Mouse (Mus musculus): ENCODE results near the gene Zbtb17. TPM values are rescaled to one million over a fixed set of nuclear protein-coding genes. Genes with fewer than 3 reads are reported as not detected.

Gene Zbtb17
- polyA plus RNA-seq, 1 experiment from 2014 or later = 31.8 TPM

DNA sequence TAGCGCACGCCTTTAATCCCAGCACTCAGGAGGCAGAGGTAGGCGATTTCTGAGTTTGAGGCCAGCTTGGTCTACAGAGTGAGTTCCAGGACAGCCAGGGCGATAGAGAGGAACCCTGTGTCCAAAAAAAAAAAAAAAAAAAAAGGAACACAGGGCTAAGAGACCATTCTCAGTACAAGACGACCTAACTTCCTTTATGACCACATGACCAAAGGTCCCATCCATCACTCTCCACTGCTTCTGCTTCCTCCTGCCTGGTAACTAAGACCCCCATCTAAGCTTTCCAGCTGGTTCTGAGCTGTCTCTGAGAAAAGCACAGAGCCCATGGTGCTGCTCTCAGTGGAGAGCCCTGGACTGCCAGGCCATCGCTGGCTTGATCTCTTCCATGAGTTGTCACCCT lies 67.7 kb downstream of the Zbtb17 start:
- Histone ChIP-seq H3K36me3 (ENCODE audit: control insufficient read depth, insufficient read depth, low read length) (no peaks in the 10 kb centered on the region), H3K9ac (ENCODE audit: low read length) (no peak overlapping the region), H3K4me2 (ENCODE audit: low read depth, low read length) (no peak overlapping the region), H3K4me3 (replicated peaks; ENCODE audit: low read length) (no peak overlapping the region), H3K27me3 (ENCODE audit: control insufficient read depth, insufficient read depth, low read length) (no peaks in the 10 kb centered on the region), H3K9me3 (replicated peaks; ENCODE audit: control insufficient read depth, low read length) (no peaks in the 10 kb centered on the region), H3K27ac (ENCODE audit: low read length) (no peak overlapping the region), H3K4me1 (ENCODE audit: control insufficient read depth, insufficient read depth, low read length) (peaks cover 30% of the 10 kb centered on the region)
- no peak for ATAC-seq (ENCODE audit: insufficient read depth, low FRiP score)
- WGBS = 65% methylated on average over 6 of the region's 6 CpGs

- H3K4me1 ChIP-seq (ENCODE audit: control insufficient read depth, insufficient read depth, low read length) = peaks cover 26% of the 10 kb centered on the region
- no peak overlapping the region for H3K4me3 ChIP-seq (replicated peaks; ENCODE audit: low read length)
- H3K9ac ChIP-seq (ENCODE audit: low read length) = no peak overlapping the region
- H3K36me3 ChIP-seq (ENCODE audit: control insufficient read depth, insufficient read depth, low read length) = no peaks in the 10 kb centered on the region; the same call in 1 of the 2 replicates
- H3K9me3 ChIP-seq (replicated peaks; ENCODE audit: control insufficient read depth, low read length) = no peaks in the 10 kb centered on the region
- peak; percentile 96 for ATAC-seq (ENCODE audit: insufficient read depth, low FRiP score)
- peak overlapping the region; percentile 70 for H3K27ac ChIP-seq (ENCODE audit: low read length)
- H3K27me3 ChIP-seq (ENCODE audit: control insufficient read depth, insufficient read depth, low read length) = no peaks in the 10 kb centered on the region
- WGBS = 26% methylated on average over 12 of the region's 12 CpGs
- no peak overlapping the region for H3K4me2 ChIP-seq (ENCODE audit: low read depth, low read length)
These were observed 69.8 kb downstream of the Zbtb17 start for GRCm38 (mm10) chr4:141514179-141514641.

Other genes starting within 250 kb of the Zbtb17 start
- 5.5 and 5.6 TPM in 2 replicates for gene Rsg1, start 230.7 kb upstream of the Zbtb17 start, polyA plus RNA-seq (2015; fragmentation: Nextera tagmentation; extraction: Ambion mirVana)
- gene Arhgef19, start 205.2 kb upstream of the Zbtb17 start, polyA plus RNA-seq (2015; fragmentation: Nextera tagmentation; extraction: Ambion mirVana) = 16.1 and 18.9 TPM in 2 replicates
- gene Epha2, start 143.4 kb upstream of the Zbtb17 start, polyA plus RNA-seq (2015; fragmentation: Nextera tagmentation; extraction: Ambion mirVana) = 9.5 and 12.1 TPM in 2 replicates
- gene Fam131c, start 76.4 kb upstream of the Zbtb17 start, polyA plus RNA-seq (2015; fragmentation: Nextera tagmentation; extraction: Ambion mirVana) = 3.0 and 3.5 TPM in 2 replicates
- 0.17 TPM in 1 of 2 replicates, not detected in the other for gene Clcnka, start 45.9 kb upstream of the Zbtb17 start, polyA plus RNA-seq (2015; fragmentation: Nextera tagmentation; extraction: Ambion mirVana)
- not detected in 2 replicates for gene Clcnkb, start 28.6 kb upstream of the Zbtb17 start, polyA plus RNA-seq (2015; fragmentation: Nextera tagmentation; extraction: Ambion mirVana)
- 5.6 and 5.8 TPM in 2 replicates for gene Hspb7, start 23.9 kb upstream of the Zbtb17 start, polyA plus RNA-seq (2015; fragmentation: Nextera tagmentation; extraction: Ambion mirVana)
- gene Srarp, start 8.5 kb upstream of the Zbtb17 start, polyA plus RNA-seq (2015; fragmentation: Nextera tagmentation; extraction: Ambion mirVana) = not detected in 2 replicates
- gene Spen, start 93.9 kb downstream of the Zbtb17 start, polyA plus RNA-seq (2015; fragmentation: Nextera tagmentation; extraction: Ambion mirVana) = 6.2 and 7.2 TPM in 2 replicates
- 77.2 and 85.0 TPM in 2 replicates for gene Fblim1, start 161.4 kb downstream of the Zbtb17 start, polyA plus RNA-seq (2015; fragmentation: Nextera tagmentation; extraction: Ambion mirVana)
- 2.7 and 3.8 TPM in 2 replicates for gene Tmem82, start 174.0 kb downstream of the Zbtb17 start, polyA plus RNA-seq (2015; fragmentation: Nextera tagmentation; extraction: Ambion mirVana)
- gene Slc25a34, start 179.2 kb downstream of the Zbtb17 start, polyA plus RNA-seq (2015; fragmentation: Nextera tagmentation; extraction: Ambion mirVana) = 0.62 and 1.6 TPM in 2 replicates
- gene Plekhm2, start 220.2 kb downstream of the Zbtb17 start, polyA plus RNA-seq (2015; fragmentation: Nextera tagmentation; extraction: Ambion mirVana) = 4.4 and 6.3 TPM in 2 replicates
- gene Rsc1a1, start 240.9 kb downstream of the Zbtb17 start, polyA plus RNA-seq (2015; fragmentation: Nextera tagmentation; extraction: Ambion mirVana) = not detected in 2 replicates

Data from stomach, embryonic 16.5 days (tissue).